Mouse (Mus musculus) v-Abl transformed pro-B cells (cell line): ENCODE data around the gene Psmc3.

Experiments used
- in situ Hi-C, 2 experiments: fragments of 400-800 bp; cut with MboI; formaldehyde crosslinking; loops; one replicate each; pipeline ENCODE4 v1.15.1; 2025; ENCODE audit not compliant: unreplicated experiment in 2 of 2

Psmc3 gene

GRCm38 (mm10) chr2:91109241-91109640 is 55.4 kb downstream of the Psmc3 start:
- in situ Hi-C loops, result no loop called here

DNA sequence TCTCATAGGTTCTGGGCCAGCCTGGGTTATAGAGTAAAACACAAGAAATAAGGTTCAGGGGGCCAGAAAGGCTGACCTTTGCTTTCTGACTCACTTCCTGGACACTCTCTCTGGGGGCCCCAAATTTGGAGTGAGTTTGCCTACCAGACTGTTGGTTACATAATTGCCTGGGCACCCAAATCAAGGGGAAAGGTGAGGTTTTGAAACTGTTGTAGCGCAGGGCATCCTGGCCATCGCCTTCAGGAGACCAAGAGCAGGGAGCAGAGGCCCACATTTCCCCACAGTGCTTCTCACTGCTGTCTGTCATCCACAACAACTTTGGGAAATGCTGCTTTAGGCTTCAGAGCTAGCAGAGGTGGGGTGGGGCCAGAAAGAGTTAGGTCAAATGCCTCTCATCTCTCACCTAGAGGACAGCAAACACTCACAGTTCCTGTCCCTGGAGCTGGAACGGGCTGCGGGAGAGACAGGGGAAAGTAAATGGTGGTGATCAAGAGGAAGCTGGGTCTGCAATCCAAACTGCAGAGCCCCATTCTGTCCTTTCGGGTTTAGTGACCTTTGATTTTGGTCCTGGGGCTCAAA is 56.1 kb downstream of the Psmc3 start:
- in situ Hi-C loops, result loop anchor here (5.0 to 10.0 kb wide), 3 partner anchors 82 to 375 kb away; no protein-coding TSS in a partner anchor

- in situ Hi-C loops, result loop anchor here (5.0 to 10.0 kb wide), 3 partner anchors 82 to 374 kb away; no protein-coding TSS in a partner anchor
These were observed 56.6 kb downstream of the Psmc3 start for GRCm38 (mm10) chr2:91110429-91110828.

DNA sequence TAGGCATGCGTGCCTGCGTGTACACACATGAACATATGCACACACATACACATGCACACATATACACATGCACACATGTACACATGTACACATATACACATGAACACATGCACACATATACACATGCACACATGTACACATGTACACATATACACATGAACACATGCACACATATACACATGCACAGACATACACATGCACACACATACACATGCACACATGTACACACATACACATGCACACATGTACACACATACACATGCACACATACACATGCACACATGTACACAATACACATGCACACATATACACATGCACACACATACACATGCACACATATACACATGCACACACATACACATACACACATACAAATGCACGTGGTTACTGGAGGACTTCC is 58.0 kb downstream of the Psmc3 start:
- in situ Hi-C loops, result loop anchor here (5.0 to 10.0 kb wide), 3 partner anchors 80 to 373 kb away; no protein-coding TSS in a partner anchor

- in situ Hi-C loops, result loop anchor here (5.0 to 10.0 kb wide), 3 partner anchors 80 to 372 kb away; no protein-coding TSS in a partner anchor
These were observed 58.7 kb downstream of the Psmc3 start for GRCm38 (mm10) chr2:91112491-91112890.

GRCm38 (mm10) chr2:91113334-91113733 is 59.5 kb downstream of the Psmc3 start:
- in situ Hi-C loops, result loop anchor here (5.0 to 10.0 kb wide), 3 partner anchors 79 to 371 kb away; no protein-coding TSS in a partner anchor

DNA sequence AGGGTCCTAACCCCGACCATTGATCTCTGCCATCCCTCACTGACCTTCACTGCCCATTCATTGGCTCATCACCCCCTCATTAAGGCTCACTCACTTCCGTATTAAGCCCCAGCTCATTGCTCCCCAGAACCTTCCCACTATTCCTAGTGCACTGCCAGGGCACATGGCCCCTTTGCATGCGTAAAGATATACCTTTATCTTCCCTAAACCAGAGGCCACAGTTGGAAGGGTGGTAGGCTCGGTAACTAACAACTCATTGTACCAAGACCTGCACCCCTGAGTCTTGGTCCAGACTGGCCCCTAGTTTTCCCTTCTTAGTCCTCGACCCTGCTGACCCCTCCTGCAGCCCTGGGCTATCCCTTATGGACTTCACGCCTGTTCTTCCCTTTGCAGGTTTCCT is 60.0 kb downstream of the Psmc3 start:
- in situ Hi-C loops, result loop anchor here (5.0 to 10.0 kb wide), 3 partner anchors 78 to 371 kb away; no protein-coding TSS in a partner anchor

DNA sequence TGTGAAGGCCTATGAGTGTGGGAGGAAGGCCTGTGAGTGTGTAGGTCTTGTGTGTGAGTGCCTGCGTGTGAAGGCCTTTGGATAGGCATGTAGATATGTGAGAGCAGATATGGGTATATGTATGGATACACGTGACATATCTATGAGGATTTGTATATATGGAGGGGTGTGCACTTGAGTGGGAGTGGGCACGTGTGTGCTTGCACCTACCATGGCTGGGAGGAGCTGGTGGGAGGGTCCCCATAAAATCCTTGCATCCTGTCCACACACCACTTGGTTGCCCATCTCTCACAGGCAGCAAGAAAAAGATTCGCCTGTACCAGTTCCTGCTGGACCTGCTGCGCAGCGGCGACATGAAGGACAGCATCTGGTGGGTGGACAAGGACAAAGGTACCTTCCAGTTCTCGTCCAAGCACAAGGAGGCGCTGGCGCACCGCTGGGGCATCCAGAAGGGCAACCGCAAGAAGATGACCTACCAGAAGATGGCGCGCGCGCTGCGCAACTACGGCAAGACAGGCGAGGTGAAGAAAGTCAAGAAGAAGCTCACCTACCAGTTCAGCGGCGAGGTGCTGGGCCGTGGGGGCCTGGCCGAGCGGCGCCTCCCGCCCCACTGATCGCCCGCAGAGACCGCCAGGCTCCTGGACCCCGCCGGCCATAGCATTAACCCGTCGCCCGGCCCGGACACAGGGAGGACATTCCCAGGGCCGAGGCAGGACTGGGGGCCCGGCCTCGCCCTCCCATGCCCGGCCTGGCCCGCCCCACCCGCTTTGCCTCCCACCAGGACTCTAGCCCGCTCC is 61.2 kb downstream of the Psmc3 start:
- in situ Hi-C loops, result loop anchor here (5.0 to 10.0 kb wide), 3 partner anchors 77 to 370 kb away; no protein-coding TSS in a partner anchor

- in situ Hi-C loops, result loop anchor here (10.0 kb wide), 1 partner anchor 369 kb away; no protein-coding TSS in a partner anchor
These were observed 61.8 kb downstream of the Psmc3 start for GRCm38 (mm10) chr2:91115578-91115970.
